Mouse (Mus musculus) bone marrow, adult 2 months (tissue): ENCODE data around the gene Fam131a.

ENCODE experiments used
- CTCF ChIP-seq: fragments of 200-500 bp; IDR thresholded peaks from 2 replicates; pipeline ENCODE4 v1.5.1; 2011; ENCODE audit warnings: low read length, control low read depth; ENCODE audit not compliant: control insufficient read depth, insufficient read depth
- POLR2A ChIP-seq: fragments of 200-500 bp; IDR thresholded peaks from 2 replicates; pipeline ENCODE4 v1.6.1; 2011; ENCODE audit warnings: low read depth, mild to moderate bottlenecking, control low read depth, low read length, borderline replicate concordance; ENCODE audit not compliant: control insufficient read depth

GRCm38 (mm10) chr16:20715976-20716840 is 23.2 kb downstream of the Fam131a start:
- TF ChIP-seq CTCF (no peak), POLR2A (peak; percentile 52; the same call in 1 of the 2 replicates)
